Mouse (Mus musculus): ENCODE data around the gene Vamp5.

GRCm38 (mm10) chr6:72323786-72324508 is 56.3 kb downstream of the Vamp5 start:
- no peak for TF ChIP-seq CTCF (IDR thresholded peaks at IDR 0.05; ENCODE audit: borderline replicate concordance, extremely low read depth, insufficient read depth, insufficient read length)
- no peak for TF ChIP-seq POLR2A (IDR thresholded peaks at IDR 0.05; ENCODE audit: borderline replicate concordance, extremely low read depth, insufficient read depth, insufficient read length, poor library complexity, severe bottlenecking)

All from brain, embryonic 14.5 days (tissue).